Mouse (Mus musculus) cerebellum, adult 8-10 months (tissue): Measurements from ENCODE around the gene Chst11.

Experiments used
- DNase-seq: peaks from one replicate; pipeline ENCODE4 v3.0.0; 2022

The Chst11 gene

DNA sequence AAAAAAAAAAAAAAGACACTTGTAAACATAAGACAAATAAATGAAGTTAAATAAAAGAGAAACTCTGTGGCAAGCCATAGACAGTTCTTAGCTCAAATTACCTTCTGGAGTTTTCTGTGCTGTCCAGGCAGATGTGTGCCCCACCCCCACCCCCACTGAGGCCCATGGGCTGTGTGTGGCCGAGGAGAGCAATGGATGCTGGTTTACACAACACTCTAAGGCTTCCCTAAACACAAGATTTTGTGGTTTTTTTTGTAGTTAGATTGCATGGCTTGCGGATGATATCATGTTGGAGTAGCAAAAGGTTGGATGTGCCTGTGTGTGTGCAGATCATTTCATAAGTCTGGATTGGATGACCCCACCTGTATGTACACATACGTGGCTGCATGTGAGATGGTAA lies 235.5 kb downstream of the Chst11 start:
- DNase-seq = no peak

DNA sequence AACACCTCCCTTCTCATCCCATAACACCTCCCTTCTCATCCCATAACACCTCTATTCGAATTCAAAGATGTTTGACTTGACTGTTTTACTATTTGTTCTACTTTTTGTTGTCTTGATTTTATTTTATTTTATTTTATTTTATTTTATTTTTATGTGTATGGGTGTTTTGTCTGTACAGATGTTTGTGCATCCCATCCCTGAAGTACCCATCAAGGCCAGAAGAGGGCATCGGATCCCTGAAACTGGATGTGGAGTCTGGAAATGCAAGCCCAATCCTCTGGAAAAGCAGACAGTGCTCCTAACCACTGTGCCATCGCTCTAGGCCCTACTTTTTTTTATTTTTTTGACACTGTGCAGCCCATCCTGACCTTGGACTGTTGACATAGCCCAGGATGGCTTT lies 239.7 kb downstream of the Chst11 start:
- peak; percentile 20 for DNase-seq

DNA sequence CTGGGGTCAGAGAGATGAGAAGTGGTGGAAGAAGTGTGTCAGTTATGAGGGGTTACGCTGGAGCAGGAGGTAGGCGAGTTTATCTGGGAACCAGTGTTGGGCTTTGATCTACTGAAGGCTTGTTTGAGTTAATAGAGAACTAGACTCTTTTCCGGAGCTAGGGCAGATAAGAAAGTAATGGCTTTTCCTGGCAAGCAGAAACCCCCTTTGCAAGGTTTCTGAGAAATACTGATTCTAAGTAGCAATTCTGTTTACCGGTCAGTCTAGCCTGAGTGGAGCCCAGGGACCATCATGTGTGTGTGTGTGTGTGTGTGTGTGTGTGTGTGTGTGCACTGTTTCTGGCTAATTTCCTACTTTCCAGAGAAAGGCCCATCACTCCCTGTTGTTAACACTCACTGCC lies 243.3 kb downstream of the Chst11 start:
- DNase-seq = no peak

DNA sequence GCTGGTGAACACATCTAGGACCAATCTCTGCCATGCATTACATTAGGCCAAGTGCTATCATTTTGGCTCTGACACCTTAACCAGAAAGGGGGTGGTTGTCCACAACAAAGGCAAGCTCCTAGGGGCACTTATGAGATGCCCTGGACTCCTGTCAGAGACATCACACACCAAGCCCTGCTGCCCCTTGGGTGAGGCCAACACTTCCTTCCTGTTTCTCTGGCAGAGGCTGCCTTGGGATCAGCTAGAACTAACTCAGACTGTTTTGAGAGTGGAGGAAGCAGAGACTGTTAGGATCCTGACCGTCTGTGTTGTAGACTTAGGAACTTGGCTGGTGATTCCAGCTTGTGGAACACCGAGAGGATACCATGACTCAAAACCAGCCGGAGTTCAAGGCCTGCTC lies 248.7 kb downstream of the Chst11 start:
- DNase-seq = no peak

DNA sequence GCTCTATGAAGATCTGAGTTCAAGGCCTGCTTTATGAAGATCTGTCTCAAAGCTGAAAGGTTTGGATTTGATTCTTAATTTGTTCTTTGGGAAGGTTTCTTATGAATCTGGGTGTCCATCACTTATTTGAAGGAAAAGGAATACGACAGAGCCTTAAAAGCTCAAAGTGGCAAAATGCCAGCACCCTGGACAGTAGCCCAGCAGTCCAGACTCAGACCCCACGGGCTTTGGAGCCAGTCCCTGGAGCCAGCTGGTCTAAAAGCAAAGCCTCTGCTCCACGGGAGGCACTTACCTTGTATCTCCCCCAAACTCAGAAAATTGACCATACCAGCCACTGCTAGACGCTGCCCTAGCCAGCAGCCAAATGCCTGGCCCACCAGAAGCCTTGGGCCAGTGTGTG lies 249.1 kb downstream of the Chst11 start:
- no peak for DNase-seq

DNA sequence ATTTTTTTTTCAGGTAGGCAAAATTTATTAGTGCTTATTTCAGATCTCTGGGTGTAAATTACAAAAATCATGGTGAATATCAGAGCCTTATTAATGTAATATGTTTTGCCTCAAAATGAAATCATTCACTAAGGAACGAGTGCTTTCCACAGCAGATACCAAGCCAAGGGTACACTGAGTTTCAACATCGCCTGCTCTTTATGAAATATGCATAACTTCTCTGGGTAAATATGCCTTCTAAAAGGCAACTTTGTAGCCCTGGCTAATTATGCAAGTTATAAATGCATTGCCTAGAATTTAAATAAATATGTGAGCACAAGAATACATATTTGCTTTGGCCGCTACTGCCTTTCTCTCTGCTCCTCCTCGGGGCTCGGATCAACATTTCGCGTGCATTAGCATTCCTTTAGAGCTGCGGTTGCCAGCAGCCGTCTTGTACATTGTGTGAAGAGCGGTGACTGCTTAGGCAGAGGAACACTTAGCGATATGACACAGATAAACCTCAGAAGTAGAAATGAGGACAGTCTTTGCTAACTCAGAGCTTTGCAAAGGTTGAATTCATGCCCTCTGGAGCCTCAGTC lies 256.9 kb downstream of the Chst11 start:
- no peak for DNase-seq

DNA sequence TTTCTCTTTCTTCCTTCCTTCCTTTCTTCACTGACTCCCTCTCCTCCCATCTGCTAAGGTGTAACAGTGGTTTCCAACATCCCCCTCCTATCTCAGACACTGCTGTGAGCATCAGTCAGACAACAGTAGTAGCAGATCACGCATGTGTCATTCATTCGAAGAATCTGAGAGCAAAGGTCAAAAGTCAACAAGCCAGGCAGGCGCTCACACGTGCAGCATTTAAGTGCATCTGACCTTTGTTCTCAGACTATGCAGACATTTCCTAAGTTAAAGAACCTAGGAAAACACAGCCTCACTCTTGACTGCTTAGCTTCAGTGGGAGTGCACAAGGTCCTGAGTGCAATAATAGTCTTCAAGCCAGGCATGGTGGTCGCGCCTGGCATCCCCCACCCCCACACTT lies 258.8 kb downstream of the Chst11 start:
- DNase-seq = no peak
